In genomic region chr1:180194781-180195471, GRCm38 (mm10) we compare ENCODE assay signal across 8 mouse cellular contexts. TPM values are rescaled to one million over a fixed set of nuclear protein-coding genes. Genes with fewer than 3 reads are reported as not detected.
DNase-seq lines count a peak whose midpoint lies in the region; ATAC-seq and TF ChIP-seq lines count a peak whose summit lies in the region.

No protein-coding gene starts in this region.

- no peak for TF ChIP-seq CTCF in cerebellum, adult 2 months (IDR thresholded peaks at IDR 0.05; ENCODE audit: borderline replicate concordance, insufficient read depth, low read depth, low read length)

- peak overlapping the region; percentile 44; the same call in 1 of the 2 replicates for H3K9ac ChIP-seq in hindbrain, embryonic 15.5 days
- H3K9ac ChIP-seq in limb, embryonic 15.5 days: no peak overlapping the region; the same call in 1 of the 2 replicates
- H3K9ac ChIP-seq in midbrain, embryonic 13.5 days (replicated peaks): peak overlapping the region; percentile 59
- peak overlapping the region; percentile 71 for H3K9ac ChIP-seq in stomach, embryonic 16.5 days (ENCODE audit: low read length)

- no peaks in the 10 kb centered on the region for H3K27me3 ChIP-seq in cerebellum, adult 2 months (ENCODE audit: control insufficient read depth, insufficient read depth, low read length)
- H3K27me3 ChIP-seq in hindbrain, embryonic 15.5 days: 0 out of 2 replicates have a peak, but pooled peaks cover 3% of the 10 kb centered on the region
- H3K27me3 ChIP-seq in limb, embryonic 15.5 days: 0 out of 2 replicates have a peak, but pooled peaks cover 2% of the 10 kb centered on the region
- H3K27me3 ChIP-seq in midbrain, embryonic 13.5 days: peaks cover 16% of the 10 kb centered on the region
- no peaks in the 10 kb centered on the region for H3K27me3 ChIP-seq in stomach, embryonic 16.5 days (ENCODE audit: control insufficient read depth, insufficient read depth, low read length)

- H3K4me3 ChIP-seq in cerebellum, adult 2 months (replicated peaks; ENCODE audit: insufficient read depth, low read depth, low read length): peak overlapping the region; percentile 81
- H3K4me3 ChIP-seq in hindbrain, embryonic 15.5 days: peak overlapping the region; percentile 73
- H3K4me3 ChIP-seq in limb, embryonic 15.5 days: peak overlapping the region; percentile 66
- peak overlapping the region; percentile 67 for H3K4me3 ChIP-seq in midbrain, embryonic 13.5 days (replicated peaks)
- H3K4me3 ChIP-seq in stomach, embryonic 16.5 days (replicated peaks; ENCODE audit: low read length): peak overlapping the region; percentile 82

- H3K4me1 ChIP-seq in cerebellum, adult 2 months (ENCODE audit: control insufficient read depth, insufficient read depth, low read length): peaks cover 34% of the 10 kb centered on the region
- peaks cover 14% of the 10 kb centered on the region for H3K4me1 ChIP-seq in hindbrain, embryonic 15.5 days (replicated peaks)
- peaks cover 16% of the 10 kb centered on the region for H3K4me1 ChIP-seq in limb, embryonic 15.5 days
- peaks cover 12% of the 10 kb centered on the region for H3K4me1 ChIP-seq in midbrain, embryonic 13.5 days (replicated peaks)
- peaks cover 9% of the 10 kb centered on the region for H3K4me1 ChIP-seq in stomach, embryonic 16.5 days (ENCODE audit: control insufficient read depth, insufficient read depth, low read length)

- ATAC-seq in frontal cortex, adult (ENCODE audit: low TSS enrichment): peak; percentile 32; the same call in 1 of the 2 replicates
- no peak for ATAC-seq in hindbrain, embryonic 15.5 days (ENCODE audit: low FRiP score, low read depth)
- peak; percentile 3; the same call in 1 of the 2 replicates for ATAC-seq in limb, embryonic 15.5 days (ENCODE audit: insufficient number of reproducible peaks, low FRiP score, low TSS enrichment, low read depth)
- no peak for ATAC-seq in midbrain, embryonic 13.5 days
- 0 out of 2 replicates have a peak, but pooled peaks have one; percentile 15 for ATAC-seq in stomach, embryonic 16.5 days (ENCODE audit: insufficient read depth, low FRiP score)

- no peaks in the 10 kb centered on the region for H3K36me3 ChIP-seq in hindbrain, embryonic 15.5 days
- no peaks in the 10 kb centered on the region for H3K36me3 ChIP-seq in limb, embryonic 15.5 days
- H3K36me3 ChIP-seq in midbrain, embryonic 13.5 days: no peaks in the 10 kb centered on the region
- no peaks in the 10 kb centered on the region for H3K36me3 ChIP-seq in stomach, embryonic 16.5 days (ENCODE audit: control insufficient read depth, insufficient read depth, low read length)

- no peak for TF ChIP-seq POLR2A in cerebellum, adult 2 months (IDR thresholded peaks at IDR 0.05; ENCODE audit: borderline replicate concordance, insufficient read depth, low read length)

- DNase-seq in frontal cortex, postnatal 10 days (ENCODE audit: low spot score in 2 of 2): no peak
- peak; percentile 43 to 47 for DNase-seq in cerebellum, adult 2 months
- DNase-seq in gastrocnemius, adult 8-10 months (ENCODE audit: low spot score in 2 of 2): peak; percentile 56 to 80

- no peaks in the 10 kb centered on the region for H3K9me3 ChIP-seq in hindbrain, embryonic 15.5 days
- no peaks in the 10 kb centered on the region for H3K9me3 ChIP-seq in limb, embryonic 15.5 days
- no peaks in the 10 kb centered on the region for H3K9me3 ChIP-seq in midbrain, embryonic 13.5 days
- no peaks in the 10 kb centered on the region for H3K9me3 ChIP-seq in stomach, embryonic 16.5 days (replicated peaks; ENCODE audit: control insufficient read depth, low read length)

- WGBS in cerebellum, adult 2 months: 9% methylated on average over 9 of the region's 9 CpGs
- 32% methylated on average over 9 of the region's 9 CpGs for WGBS in hindbrain, embryonic 15.5 days
- WGBS in limb, embryonic 15.5 days: 26% methylated on average over 9 of the region's 9 CpGs
- WGBS in midbrain, embryonic 13.5 days: 32% methylated on average over 9 of the region's 9 CpGs
- WGBS in stomach, embryonic 16.5 days: 18% methylated on average over 9 of the region's 9 CpGs

- H3K4me2 ChIP-seq in hindbrain, embryonic 15.5 days: peak overlapping the region; percentile 94
- H3K4me2 ChIP-seq in limb, embryonic 15.5 days: peak overlapping the region; percentile 90
- H3K4me2 ChIP-seq in midbrain, embryonic 13.5 days (replicated peaks): peak overlapping the region; percentile 93
- peak overlapping the region; percentile 89 for H3K4me2 ChIP-seq in stomach, embryonic 16.5 days (ENCODE audit: low read depth, low read length)

- H3K27ac ChIP-seq in cerebellum, adult 2 months (ENCODE audit: insufficient read depth, low read length): no peak overlapping the region; the same call in 1 of the 2 replicates
- H3K27ac ChIP-seq in hindbrain, embryonic 15.5 days (replicated peaks): no peak overlapping the region
- no peak overlapping the region for H3K27ac ChIP-seq in limb, embryonic 15.5 days
- H3K27ac ChIP-seq in midbrain, embryonic 13.5 days: no peak overlapping the region
- H3K27ac ChIP-seq in stomach, embryonic 16.5 days (ENCODE audit: low read length): 0 out of 2 replicates have a peak overlapping the region, but pooled peaks have one; percentile 9

RNA-seq across cellular contexts. Expression of gene Coq8a, which starts 4.5 kb away (rescaled TPM):
- 51.2 and 56.0 TPM in 2 replicates for polyA plus RNA-seq in cerebellum, adult 2 months (2012; rRNA removed)
- total RNA-seq in gastrocnemius, adult 8-10 months (2022): 1,000 to 10,000 TPM in 2 of 4 experiments, 100 to 1,000 TPM in 2; 819 to 1,131 (median 992) TPM
- 2.3 and 2.6 TPM in 2 replicates for polyA plus RNA-seq in hindbrain, embryonic 15.5 days (2015; fragmentation: Nextera tagmentation; extraction: Ambion mirVana)
- polyA plus RNA-seq in limb, embryonic 15.5 days (2015; fragmentation: Nextera tagmentation; extraction: Ambion mirVana): 9.6 and 19.1 TPM in 2 replicates
- 2.2 and 2.6 TPM in 2 replicates for polyA plus RNA-seq in midbrain, embryonic 13.5 days (2015; fragmentation: Nextera tagmentation; extraction: Ambion mirVana)
- polyA plus RNA-seq in stomach, embryonic 16.5 days (2015; fragmentation: Nextera tagmentation; extraction: Ambion mirVana): 25.7 and 38.3 TPM in 2 replicates

Comparison
In these comparisons a context has a peak if more than half of its experiments do, and no peak if none do; other contexts are left out.
1. ATAC-seq: peak in frontal cortex, adult (single experiment), limb, embryonic 15.5 days (single experiment) and stomach, embryonic 16.5 days (single experiment); none in hindbrain, embryonic 15.5 days (single experiment) and midbrain, embryonic 13.5 days (single experiment).
2. DNase-seq: peak in cerebellum, adult 2 months (2 of 2) and gastrocnemius, adult 8-10 months (2 of 2); none in frontal cortex, postnatal 10 days (0 of 2).
3. Peak in every context shown above with its lines, with median percentiles within 50 percentile points of each other: H3K4me3 ChIP-seq and H3K4me2 ChIP-seq.